Mouse (Mus musculus): ENCODE data around the gene Tmem198.

DNA sequence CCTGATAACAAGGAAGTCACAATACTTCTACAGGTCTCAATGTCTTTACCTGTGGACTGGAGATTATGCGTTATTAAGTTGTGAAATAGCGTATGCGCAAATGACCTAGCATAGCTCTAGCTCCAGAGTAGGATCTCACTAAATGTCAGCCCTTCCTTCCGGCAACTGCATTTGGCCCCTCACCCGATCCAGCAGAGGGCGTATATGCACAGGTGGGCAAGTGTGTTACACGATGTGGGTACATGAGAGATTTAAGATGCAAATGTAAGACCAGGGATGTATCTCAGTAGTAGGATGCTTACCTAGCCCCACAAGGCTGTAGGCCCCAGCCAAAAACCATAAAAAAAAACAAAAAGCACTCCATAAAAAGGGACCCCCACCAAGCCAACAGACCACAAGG lies 20.1 kb downstream of the Tmem198 start:
- TF ChIP-seq GATA1 (IDR thresholded peaks at IDR 0.05; ENCODE audit: low read length), result no peak
- TF ChIP-seq TAL1 (IDR thresholded peaks at IDR 0.05; ENCODE audit: low read length), result no peak
